9 mouse cellular contexts compared by ENCODE assay signal in the genomic region with DNA sequence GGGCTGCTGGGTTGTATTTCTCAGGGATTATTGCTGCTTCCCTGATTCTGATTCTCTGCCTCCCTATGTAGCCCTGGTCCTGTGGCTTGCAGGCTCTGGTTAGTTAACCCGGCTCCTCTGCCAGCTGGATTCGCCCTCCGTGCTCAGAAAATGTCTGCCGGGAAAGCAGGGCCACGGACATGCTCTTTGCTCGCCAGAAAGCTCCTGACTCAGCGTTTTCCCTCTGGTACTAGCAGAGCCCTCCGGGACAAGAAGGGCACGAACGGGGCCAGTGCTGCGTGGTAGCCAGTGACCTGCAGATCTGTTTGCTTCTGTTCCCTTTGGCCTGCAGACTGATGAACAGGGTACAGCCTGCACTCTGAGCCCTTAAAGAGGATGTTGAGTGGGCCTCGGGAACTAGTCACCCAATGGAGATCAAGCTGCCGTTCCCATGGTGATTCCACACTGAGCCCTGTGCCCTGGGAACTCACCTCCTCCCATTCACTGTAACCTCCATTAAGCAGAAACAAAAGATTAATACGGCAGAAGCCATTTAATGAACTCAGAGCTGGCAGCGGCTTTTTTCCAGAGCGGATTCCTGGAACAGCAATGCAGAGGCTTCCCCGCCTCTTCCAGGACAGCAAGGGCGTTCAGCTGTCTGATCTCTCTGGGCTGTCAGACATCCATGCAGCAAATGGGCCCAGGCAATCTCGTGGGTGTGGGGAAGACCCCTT.
DNase-seq lines count a peak whose midpoint lies in the region; ATAC-seq and TF ChIP-seq lines count a peak whose summit lies in the region.
"Had no signal": no experiment of that assay in that cellular context is flagged by ENCODE, and none has a peak within 500 bp of the region (broad histone marks: within the 10 kb centered on the region; RNA-seq: fewer than 3 reads in every experiment).

No protein-coding gene starts in this region.

- H3K9ac ChIP-seq in forebrain, embryonic 13.5 days: peak overlapping the region; percentile 56
- peak overlapping the region; percentile 63 for H3K9ac ChIP-seq in midbrain, embryonic 11.5 days (ENCODE audit: low read length)
- H3K9ac ChIP-seq in stomach, embryonic 16.5 days (ENCODE audit: low read length): peak overlapping the region; percentile 31
- H3K9ac ChIP-seq: liver, embryonic 15.5 days had no signal

- peak; percentile 34 for DNase-seq in ES-CJ7 (ENCODE audit: low read depth, low spot score)
- peak; percentile 94 for DNase-seq in brain, embryonic 14.5 days (ENCODE audit: low read depth)
- DNase-seq in heart, postnatal 10 days: peak; percentile 35 to 39
- peak; percentile 31 to 48 for DNase-seq in kidney, postnatal 4 days
- peak; percentile 97 for DNase-seq in midbrain, embryonic 11.5 days (ENCODE audit: low spot score, missing footprints)
- no peak for DNase-seq in c-Kit-positive CD71-positive TER-119-positive erythroid progenitor cells, embryonic 14.5 days (ENCODE audit: low spot score)

- H3K36me3 ChIP-seq in forebrain, embryonic 13.5 days (ENCODE audit: poor library complexity, severe bottlenecking): no peaks in the 10 kb centered on the region
- H3K36me3 ChIP-seq in midbrain, embryonic 11.5 days (ENCODE audit: control insufficient read depth, insufficient read depth, low read length): no peaks in the 10 kb centered on the region
- no peaks in the 10 kb centered on the region for H3K36me3 ChIP-seq in stomach, embryonic 16.5 days (ENCODE audit: control insufficient read depth, insufficient read depth, low read length)
- H3K36me3 ChIP-seq: liver, embryonic 15.5 days had no signal

- TF ChIP-seq CTCF in brain, embryonic 14.5 days (IDR thresholded peaks at IDR 0.05; ENCODE audit: borderline replicate concordance, extremely low read depth, insufficient read depth, insufficient read length): no peak

- H3K27ac ChIP-seq in forebrain, embryonic 13.5 days: peak overlapping the region; percentile 94
- H3K27ac ChIP-seq in midbrain, embryonic 11.5 days (ENCODE audit: low read depth, low read length): peak overlapping the region; percentile 77
- no peak overlapping the region for H3K27ac ChIP-seq in stomach, embryonic 16.5 days (ENCODE audit: low read length)
- H3K27ac ChIP-seq: liver, embryonic 15.5 days had no signal

- intact Hi-C loops in heart, postnatal 10 days (cut with DNase I): no loop called here

- H3K9me3 ChIP-seq in forebrain, embryonic 13.5 days (replicated peaks): no peaks in the 10 kb centered on the region; the same call in 1 of the 2 replicates
- no peaks in the 10 kb centered on the region for H3K9me3 ChIP-seq in midbrain, embryonic 11.5 days (ENCODE audit: control insufficient read depth, low read length)
- H3K9me3 ChIP-seq in stomach, embryonic 16.5 days (replicated peaks; ENCODE audit: control insufficient read depth, low read length): no peaks in the 10 kb centered on the region
- H3K9me3 ChIP-seq: liver, embryonic 15.5 days had no signal

- peaks cover 32% of the 10 kb centered on the region for H3K4me1 ChIP-seq in forebrain, embryonic 13.5 days
- H3K4me1 ChIP-seq in midbrain, embryonic 11.5 days (ENCODE audit: control insufficient read depth, insufficient read depth, low read length): peaks cover 13% of the 10 kb centered on the region
- peaks cover 8% of the 10 kb centered on the region; the same call in 1 of the 2 replicates for H3K4me1 ChIP-seq in stomach, embryonic 16.5 days (ENCODE audit: control insufficient read depth, insufficient read depth, low read length)
- H3K4me1 ChIP-seq: liver, embryonic 15.5 days had no signal

- WGBS in forebrain, embryonic 13.5 days: under 1% methylated on average over 19 of the region's 19 CpGs
- WGBS in midbrain, embryonic 11.5 days: 10% methylated on average over 19 of the region's 19 CpGs
- WGBS in stomach, embryonic 16.5 days: 20% methylated on average over 19 of the region's 19 CpGs

- H3K27me3 ChIP-seq in forebrain, embryonic 13.5 days: no peaks in the 10 kb centered on the region
- H3K27me3 ChIP-seq in midbrain, embryonic 11.5 days (ENCODE audit: control insufficient read depth, insufficient read depth, low read length): no peaks in the 10 kb centered on the region
- no peaks in the 10 kb centered on the region for H3K27me3 ChIP-seq in stomach, embryonic 16.5 days (ENCODE audit: control insufficient read depth, insufficient read depth, low read length)
- H3K27me3 ChIP-seq: liver, embryonic 15.5 days had no signal

- ATAC-seq in forebrain, embryonic 13.5 days: peak; percentile 96
- peak; percentile 88 for ATAC-seq in midbrain, embryonic 11.5 days (ENCODE audit: low FRiP score)
- ATAC-seq in stomach, embryonic 16.5 days (ENCODE audit: insufficient read depth, low FRiP score): no peak

- H3K4me3 ChIP-seq in forebrain, embryonic 13.5 days: peak overlapping the region; percentile 28
- H3K4me3 ChIP-seq in midbrain, embryonic 11.5 days (ENCODE audit: low read depth, low read length): peak overlapping the region; percentile 24
- no peak overlapping the region; the same call in 1 of the 2 replicates for H3K4me3 ChIP-seq in stomach, embryonic 16.5 days (replicated peaks; ENCODE audit: low read length)
- H3K4me3 ChIP-seq: liver, embryonic 15.5 days had no signal

- peak overlapping the region; percentile 57 for H3K4me2 ChIP-seq in forebrain, embryonic 13.5 days
- H3K4me2 ChIP-seq in midbrain, embryonic 11.5 days: peak overlapping the region; percentile 46
- H3K4me2 ChIP-seq in stomach, embryonic 16.5 days (ENCODE audit: low read depth, low read length): peak overlapping the region; percentile 43
- H3K4me2 ChIP-seq: liver, embryonic 15.5 days had no signal

- TF ChIP-seq POLR2A in brain, embryonic 14.5 days (IDR thresholded peaks at IDR 0.05; ENCODE audit: borderline replicate concordance, extremely low read depth, insufficient read depth, insufficient read length, poor library complexity, severe bottlenecking): no peak
